Mouse (Mus musculus) bone marrow, adult 2 months (tissue): ENCODE data around the gene Zfp866. TPM values are rescaled to one million over a fixed set of nuclear protein-coding genes. Genes with fewer than 3 reads are reported as not detected.

ENCODE experiments used
- H3K27ac ChIP-seq: fragments of 200-500 bp; 2 replicates; pipeline ENCODE4 v1.5.1; 2012; ENCODE audit warnings: low read depth, mild to moderate bottlenecking, control low read depth, inconsistent platforms, low read length; ENCODE audit not compliant: control insufficient read depth, poor library complexity, insufficient read depth
- H3K4me1 ChIP-seq: fragments of 200-500 bp; 2 replicates; pipeline ENCODE4 v1.6.1; 2011; ENCODE audit warnings: low read length; ENCODE audit not compliant: control insufficient read depth, insufficient read depth
- H3K4me3 ChIP-seq: fragments of 200-500 bp; replicated peaks from 2 replicates; pipeline ENCODE3; 2011; ENCODE audit warnings: mild to moderate bottlenecking, low read depth, low read length, control low read depth; ENCODE audit not compliant: control insufficient read depth
- CTCF ChIP-seq: fragments of 200-500 bp; IDR thresholded peaks from 2 replicates; pipeline ENCODE4 v1.5.1; 2011; ENCODE audit warnings: low read length, control low read depth; ENCODE audit not compliant: control insufficient read depth, insufficient read depth
- POLR2A ChIP-seq: fragments of 200-500 bp; IDR thresholded peaks from 2 replicates; pipeline ENCODE4 v1.6.1; 2011; ENCODE audit warnings: low read depth, mild to moderate bottlenecking, control low read depth, low read length, borderline replicate concordance; ENCODE audit not compliant: control insufficient read depth
- WGBS: fragments of 180-500 bp; shearing (Covaris S2); methylation state at CpG from one replicate; pipeline ENCODE4 v1.1.7; 2018; 5-methylcytosine and 5-hydroxymethylcytosine counted together
- polyA plus RNA-seq: library from polyadenylated mRNA; stranded (reverse); fragments of >200 nt; gene quantifications from 2 replicates; pipeline ENCODE4 v1.2.4, GENCODE M21; 2011; ENCODE audit warnings: low replicate concordance; ENCODE audit not compliant: missing spikeins, insufficient read depth, insufficient read length

The Zfp866 gene
- 10.6 and 13.5 TPM in 2 replicates for polyA plus RNA-seq

DNA sequence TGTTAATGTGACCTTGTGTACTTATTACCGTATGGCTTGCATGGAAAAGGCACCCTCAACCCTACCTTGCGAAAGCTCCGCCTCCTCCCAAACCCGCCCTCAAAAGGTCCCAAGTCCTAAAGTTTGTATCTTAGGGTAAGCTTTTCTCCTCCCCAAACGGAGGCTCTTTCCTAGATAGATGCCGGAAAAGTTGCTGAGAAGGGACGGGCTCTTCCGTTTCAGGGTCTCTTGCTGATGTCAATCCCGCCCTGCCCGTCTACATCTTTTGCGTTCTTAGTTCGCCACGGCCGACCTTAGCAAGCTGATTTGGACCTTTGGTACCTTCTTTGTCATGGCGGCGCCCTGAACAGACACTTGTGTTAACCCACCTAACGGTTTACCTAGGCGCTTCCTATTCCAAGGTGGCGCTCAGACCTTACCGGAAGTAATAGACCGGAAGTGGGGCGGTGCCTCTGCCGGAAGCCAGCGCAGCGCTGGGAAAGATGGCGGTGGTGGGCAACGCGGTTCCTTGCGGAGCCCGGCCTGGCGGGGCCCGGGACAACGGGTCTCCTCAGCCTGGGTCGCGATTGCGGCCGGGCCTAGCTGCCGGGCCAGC is at the start of gene Zfp866, which contains the start of gene Atp13a1:
Gene Zfp866, minus strand, starts transcription at position 406 of the 595 bp plus-strand sequence.
Gene Atp13a1, plus strand, starts transcription at position 391 of the 595 bp plus-strand sequence.
- Histone ChIP-seq H3K4me3 (peak within 1 kb of the TSS; percentile 83), H3K27ac (peak within 1 kb of the TSS; percentile 89), H3K4me1 (no peaks in the 10 kb centered on the region; the same call in 1 of the 2 replicates)
- WGBS: under 1% methylated on average over 38 of the region's 38 CpGs
- TF ChIP-seq CTCF: no peak
- TF ChIP-seq POLR2A: peak; percentile 86; the same call in 1 of the 2 replicates

DNA sequence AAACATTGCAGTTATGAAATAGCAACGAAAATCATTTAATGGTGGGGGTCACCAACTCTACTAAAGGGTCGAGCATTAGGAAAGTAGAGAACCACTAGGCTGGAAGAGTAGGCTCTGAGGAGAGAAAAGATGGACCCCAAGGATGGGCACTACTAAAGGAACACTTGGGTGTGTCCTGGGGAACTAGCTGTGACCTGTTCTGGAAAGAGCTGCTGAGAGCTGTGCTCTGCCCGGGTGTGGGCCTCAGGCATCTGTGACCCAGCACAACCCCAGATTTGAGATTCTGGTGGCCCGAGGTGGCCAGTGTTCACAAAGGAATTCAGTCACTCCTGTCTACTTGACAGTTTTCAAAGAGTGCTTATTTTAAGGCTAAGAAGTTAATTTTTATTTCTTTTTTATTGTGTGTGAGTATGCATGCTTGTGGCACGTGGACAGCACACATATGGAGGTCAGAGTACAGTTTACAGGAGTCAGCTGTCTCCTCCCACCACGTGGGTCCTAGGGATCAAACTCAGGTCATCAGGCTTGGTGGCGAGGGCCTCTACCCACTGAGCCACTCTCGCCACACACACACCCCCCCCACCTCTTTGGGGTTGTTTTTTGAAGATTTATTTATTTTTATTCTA is 46.2 kb upstream of the Zfp866 start:
- 76% methylated on average over 8 of the region's 8 CpGs for WGBS
- no peak overlapping the region for H3K4me3 ChIP-seq
- no peak overlapping the region for H3K27ac ChIP-seq
- TF ChIP-seq CTCF (no peak), POLR2A (no peak)
- H3K4me1 ChIP-seq: no peaks in the 10 kb centered on the region

DNA sequence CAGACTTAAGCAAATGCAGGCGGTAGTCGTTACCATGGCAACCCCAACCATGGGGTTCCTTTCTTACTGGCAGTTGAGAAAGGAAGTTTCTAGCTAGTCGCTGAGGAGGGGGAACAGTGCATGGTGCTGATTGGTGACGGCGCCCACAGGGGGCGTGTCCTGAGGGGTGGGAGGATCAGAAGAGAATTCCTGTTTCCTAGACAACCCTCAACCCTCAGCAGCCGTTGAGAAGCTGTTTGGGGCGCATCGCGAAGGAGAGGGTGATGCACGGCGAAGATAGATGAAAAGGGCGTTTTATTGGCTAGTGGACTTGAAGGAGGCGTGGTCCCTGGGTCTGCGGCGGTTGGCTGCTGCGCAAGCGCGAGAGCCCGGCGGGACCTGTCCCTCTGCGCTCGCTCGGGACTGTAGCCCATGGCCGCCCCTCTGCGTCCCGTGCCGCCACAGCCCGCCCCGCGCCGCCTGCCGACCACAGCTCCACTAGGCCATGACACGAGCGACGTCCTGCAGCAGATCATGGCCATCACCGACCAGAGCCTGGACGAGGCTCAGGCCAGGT is 41.4 kb upstream of the Zfp866 start, which contains the start of gene Pbx4:
Gene Pbx4, plus strand, starts transcription at position 194 of the 556 bp plus-strand sequence.
- Histone ChIP-seq H3K4me3 (peak within 1 kb of the TSS; percentile 83), H3K27ac (peak within 1 kb of the TSS; percentile 28), H3K4me1 (no peaks in the 10 kb centered on the region; the same call in 1 of the 2 replicates)
- TF ChIP-seq POLR2A (no peak), CTCF (no peak)
- WGBS: under 1% methylated on average over 38 of the region's 38 CpGs

DNA sequence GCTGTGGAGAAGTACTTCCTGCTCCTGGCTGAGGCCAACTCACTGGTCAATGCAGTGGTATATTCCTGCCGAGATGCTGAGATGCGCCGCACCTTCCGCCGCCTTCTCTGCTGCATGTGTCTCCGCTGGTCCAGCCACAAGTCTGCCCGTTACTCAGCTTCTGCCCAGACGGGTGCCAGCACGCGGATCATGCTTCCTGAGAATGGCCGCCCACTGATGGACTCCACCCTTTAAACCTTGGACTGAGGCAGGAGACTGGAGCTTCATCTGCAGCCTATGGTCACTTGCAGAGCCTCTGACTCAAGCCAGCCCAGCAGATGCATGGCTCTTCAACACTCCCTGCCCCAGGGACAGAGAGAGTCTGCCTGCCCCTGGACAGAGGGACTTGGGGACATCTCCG is 35.4 kb upstream of the Zfp866 start:
- H3K4me1 ChIP-seq: peaks cover 2% of the 10 kb centered on the region
- H3K27ac ChIP-seq: no peak overlapping the region
- 84% methylated on average over 12 of the region's 12 CpGs for WGBS
- TF ChIP-seq POLR2A (no peak), CTCF (no peak)
- H3K4me3 ChIP-seq: no peak overlapping the region

DNA sequence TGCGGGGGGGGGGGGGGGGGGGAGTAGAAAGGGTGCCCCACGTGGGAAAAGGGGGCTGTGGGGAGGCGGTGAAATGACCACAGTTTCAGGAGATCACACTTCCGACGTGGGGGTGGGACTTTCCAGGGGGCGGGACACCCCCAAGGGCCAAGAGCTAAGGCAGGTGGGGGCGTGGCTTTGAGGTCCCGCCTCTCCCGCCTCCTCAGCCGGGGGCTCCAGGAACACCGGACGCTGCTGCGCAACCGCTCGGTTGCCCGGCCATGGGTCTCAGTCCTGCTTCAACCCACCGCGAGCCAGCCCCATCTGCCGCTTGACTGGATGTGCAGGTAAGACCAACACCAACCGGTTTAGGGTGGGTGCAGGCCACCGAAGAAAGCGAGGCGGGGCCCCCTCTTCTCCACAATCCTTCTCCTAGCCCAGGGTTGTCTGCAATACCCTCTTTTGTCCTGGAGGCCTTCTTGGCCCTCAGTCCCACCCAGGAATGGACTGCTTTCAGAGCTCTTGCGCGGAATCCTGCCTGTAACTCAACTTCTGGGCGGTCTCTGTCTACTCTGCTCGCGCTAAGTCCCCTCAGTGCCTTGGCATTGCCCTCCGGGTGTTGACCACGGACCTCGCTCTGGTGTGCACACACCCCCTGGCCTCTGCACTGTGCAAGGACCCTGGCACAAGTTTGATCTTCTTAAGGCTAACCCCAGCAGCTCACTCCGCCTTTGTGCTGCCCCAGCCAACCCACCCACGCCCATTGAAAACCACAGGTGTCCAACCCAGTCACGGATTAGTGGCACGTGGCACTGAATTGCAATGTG is 31.6 kb upstream of the Zfp866 start, which contains the start of gene Lpar2:
Gene Lpar2, plus strand, starts transcription at position 44 of the 806 bp plus-strand sequence.
- 3% methylated on average over 33 of the region's 35 CpGs for WGBS
- Histone ChIP-seq H3K4me3 (peak within 1 kb of the TSS; percentile 62), H3K4me1 (peaks cover 2% of the 10 kb centered on the region), H3K27ac (peak within 1 kb of the TSS; percentile 28; the same call in 1 of the 2 replicates)
- TF ChIP-seq POLR2A: peak; percentile 34; the same call in 1 of the 2 replicates
- TF ChIP-seq CTCF: no peak

DNA sequence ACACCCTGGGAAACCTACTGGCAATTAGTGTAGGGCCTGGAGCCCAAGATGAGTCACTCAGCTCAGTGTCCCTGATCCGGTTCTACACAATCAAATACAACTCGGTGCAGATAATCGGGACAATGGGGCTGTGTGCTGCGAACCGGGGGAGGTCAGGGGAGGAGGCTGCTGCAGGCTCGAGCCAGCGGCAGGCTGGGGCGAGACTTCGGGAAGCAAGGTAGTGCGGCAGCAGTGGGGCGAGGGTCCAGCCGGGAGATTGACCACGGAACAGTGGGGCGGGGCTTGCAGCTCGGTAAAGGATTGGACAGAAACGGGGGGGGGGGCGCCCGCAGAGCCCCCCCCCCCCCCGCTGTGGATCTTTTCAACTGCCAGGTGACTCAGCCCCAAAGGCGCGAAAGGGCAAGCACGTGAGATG is 31.0 kb upstream of the Zfp866 start:
- TF ChIP-seq POLR2A (no peak), CTCF (no peak)

DNA sequence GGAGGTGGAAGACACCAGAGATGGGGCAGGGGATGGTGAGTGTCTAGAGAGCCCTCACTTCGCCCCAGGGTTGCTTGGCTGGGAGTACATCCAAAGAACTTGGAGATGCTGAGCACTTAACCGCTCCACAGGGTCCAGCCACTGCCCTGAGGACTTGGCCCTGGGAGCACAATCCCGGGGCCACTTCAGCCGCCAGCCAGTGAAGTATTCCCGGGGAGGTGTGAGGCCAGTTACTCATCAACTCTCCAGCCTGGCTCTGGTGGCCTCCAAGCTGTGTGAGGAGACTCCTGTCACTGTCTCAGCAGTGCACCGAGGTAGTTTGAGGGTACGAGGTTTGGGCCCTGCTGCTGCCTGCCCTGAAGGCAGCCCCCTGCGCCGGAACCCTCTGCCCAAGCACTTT is 29.5 kb upstream of the Zfp866 start:
- TF ChIP-seq POLR2A: no peak
- Histone ChIP-seq H3K4me1 (peaks cover 2% of the 10 kb centered on the region), H3K4me3 (no peak overlapping the region), H3K27ac (no peak overlapping the region)
- WGBS: 87% methylated on average over 9 of the region's 9 CpGs

More for the DNA sequence above, 31.0 kb upstream of the Zfp866 start:
- Histone ChIP-seq H3K4me3 (peak overlapping the region; percentile 21), H3K4me1 (peaks cover 2% of the 10 kb centered on the region), H3K27ac (no peak overlapping the region)
- WGBS: under 1% methylated on average over 19 of the region's 22 CpGs
